Mouse (Mus musculus) heart, embryonic 11.5 days (tissue): Measurements from ENCODE around the gene Rgl1. TPM values are rescaled to one million over a fixed set of nuclear protein-coding genes. Genes with fewer than 3 reads are reported as not detected.

Source experiments
- ATAC-seq: fragments of 200-750 bp; cut with Nextera tagmentation; replicated peaks from 2 replicates; pipeline ENCODE4 v1.8.0; 2017; ENCODE audit warnings: moderate library complexity; ENCODE audit not compliant: insufficient number of reproducible peaks, low FRiP score, low TSS enrichment
- H3K27ac ChIP-seq: fragments of 300-500 bp; sonication (generic); 2 replicates; pipeline ENCODE4 v1.5.1; 2014; ENCODE audit warnings: mild to moderate bottlenecking, low read depth, low read length
- H3K27me3 ChIP-seq: fragments of 300-500 bp; sonication (generic); 2 replicates; pipeline ENCODE4 v1.6.1; 2014; ENCODE audit warnings: mild to moderate bottlenecking, low read length, mixed read lengths; ENCODE audit not compliant: control insufficient read depth, insufficient read depth
- H3K36me3 ChIP-seq: fragments of 300-500 bp; sonication (generic); 2 replicates; pipeline ENCODE4 v1.6.1; 2014; ENCODE audit warnings: mild to moderate bottlenecking, low read length, moderate library complexity, mixed read lengths; ENCODE audit not compliant: control insufficient read depth, insufficient read depth
- H3K4me1 ChIP-seq: fragments of 300-500 bp; sonication (generic); 2 replicates; pipeline ENCODE4 v1.6.1; 2014; ENCODE audit warnings: low read length; ENCODE audit not compliant: control insufficient read depth, insufficient read depth
- H3K4me2 ChIP-seq: fragments of 300-500 bp; sonication (generic); 2 replicates; pipeline ENCODE4 v1.6.1; 2014; ENCODE audit warnings: mild to moderate bottlenecking, moderate library complexity
- H3K4me3 ChIP-seq: fragments of 300-500 bp; sonication (generic); 2 replicates; pipeline ENCODE4 v1.5.1; 2014; ENCODE audit warnings: low read depth, low read length
- H3K9ac ChIP-seq: fragments of 300-500 bp; sonication (generic); 2 replicates; pipeline ENCODE4 v1.6.1; 2014; ENCODE audit warnings: mild to moderate bottlenecking, low read depth, low read length, moderate library complexity
- H3K9me3 ChIP-seq: fragments of 300-500 bp; sonication (generic); replicated peaks from 2 replicates; pipeline ENCODE4 v1.6.1; 2016; ENCODE audit warnings: low read length; ENCODE audit not compliant: control insufficient read depth
- WGBS: fragments of 180-500 bp; shearing (Covaris S2); extraction: QIAGEN DNeasy Blood & Tissue Kit; methylation state at CpG from one replicate; pipeline ENCODE4 v1.1.7; 2014; ENCODE audit not compliant: insufficient replicate concordance; 5-methylcytosine and 5-hydroxymethylcytosine counted together
- polyA plus RNA-seq: library from polyadenylated mRNA; unstranded; fragments of >200 nt; fragmentation: Nextera tagmentation; extraction: Ambion mirVana; gene quantifications from 2 replicates; pipeline ENCODE4 v1.2.1, GENCODE M21; 2014

Rgl1 gene
- polyA plus RNA-seq, 1 experiment from 2014 or later, result 61.0 TPM

DNA sequence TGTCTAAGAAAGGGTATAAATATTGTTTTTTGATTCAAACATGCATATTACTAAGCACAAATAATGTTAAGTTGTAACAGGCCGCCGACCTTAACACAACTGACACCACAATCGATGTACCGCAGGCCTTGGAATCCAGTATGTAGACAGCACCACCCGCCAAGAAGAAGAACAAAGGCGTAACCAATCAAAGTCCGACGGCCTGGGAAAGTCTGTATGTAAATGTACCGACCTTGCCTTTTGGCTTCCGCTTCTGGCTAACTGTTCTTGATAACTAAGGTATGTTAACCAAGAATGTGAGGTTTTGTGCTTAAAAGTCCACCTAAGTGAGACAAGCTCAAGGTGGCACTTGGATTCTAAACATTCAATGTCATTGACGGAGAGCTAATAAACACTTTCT lies 26.8 kb downstream of the Rgl1 start:
- Histone ChIP-seq H3K4me2 (no peak overlapping the region), H3K4me3 (no peak overlapping the region)

DNA sequence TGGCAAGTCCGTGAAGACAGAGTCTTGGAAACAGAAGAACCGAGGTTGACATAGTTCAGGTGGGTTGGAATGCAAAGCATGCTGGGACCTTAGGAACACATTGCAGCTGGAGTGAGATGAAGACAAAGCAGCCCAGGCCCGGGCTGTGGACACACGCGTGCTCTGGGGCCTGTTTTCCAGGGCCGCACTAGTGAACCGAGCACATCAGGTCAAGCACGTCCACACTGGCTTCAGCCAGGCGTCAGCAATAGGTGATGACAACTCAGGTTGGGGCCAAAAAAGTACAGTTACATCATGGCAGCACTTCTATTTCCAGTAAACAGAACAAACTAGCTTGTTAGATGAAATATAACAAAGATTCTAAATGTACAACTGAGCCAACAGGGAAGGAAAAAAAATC lies 27.4 kb downstream of the Rgl1 start:
- 43% methylated on average over 9 of the region's 9 CpGs for WGBS
- H3K27ac ChIP-seq, result peak overlapping the region; percentile 25; the same call in 1 of the 2 replicates
- no peaks in the 10 kb centered on the region for H3K9me3 ChIP-seq
- no peaks in the 10 kb centered on the region for H3K27me3 ChIP-seq
- H3K36me3 ChIP-seq, result no peaks in the 10 kb centered on the region
- no peak overlapping the region for H3K4me3 ChIP-seq
- H3K9ac ChIP-seq, result no peak overlapping the region
- H3K4me2 ChIP-seq, result no peak overlapping the region
- ATAC-seq, result 0 out of 2 replicates have a peak, but pooled peaks have one; percentile 46
- peaks cover 7% of the 10 kb centered on the region; the same call in 1 of the 2 replicates for H3K4me1 ChIP-seq

More for the DNA sequence above, 26.8 kb downstream of the Rgl1 start:
- H3K27ac ChIP-seq, result no peak overlapping the region
- H3K36me3 ChIP-seq, result no peaks in the 10 kb centered on the region
- no peak for ATAC-seq
- H3K4me1 ChIP-seq, result peaks cover 7% of the 10 kb centered on the region; the same call in 1 of the 2 replicates
- H3K9ac ChIP-seq, result no peak overlapping the region
- H3K27me3 ChIP-seq, result no peaks in the 10 kb centered on the region
- no peaks in the 10 kb centered on the region for H3K9me3 ChIP-seq
- 90% methylated on average over 11 of the region's 11 CpGs for WGBS

DNA sequence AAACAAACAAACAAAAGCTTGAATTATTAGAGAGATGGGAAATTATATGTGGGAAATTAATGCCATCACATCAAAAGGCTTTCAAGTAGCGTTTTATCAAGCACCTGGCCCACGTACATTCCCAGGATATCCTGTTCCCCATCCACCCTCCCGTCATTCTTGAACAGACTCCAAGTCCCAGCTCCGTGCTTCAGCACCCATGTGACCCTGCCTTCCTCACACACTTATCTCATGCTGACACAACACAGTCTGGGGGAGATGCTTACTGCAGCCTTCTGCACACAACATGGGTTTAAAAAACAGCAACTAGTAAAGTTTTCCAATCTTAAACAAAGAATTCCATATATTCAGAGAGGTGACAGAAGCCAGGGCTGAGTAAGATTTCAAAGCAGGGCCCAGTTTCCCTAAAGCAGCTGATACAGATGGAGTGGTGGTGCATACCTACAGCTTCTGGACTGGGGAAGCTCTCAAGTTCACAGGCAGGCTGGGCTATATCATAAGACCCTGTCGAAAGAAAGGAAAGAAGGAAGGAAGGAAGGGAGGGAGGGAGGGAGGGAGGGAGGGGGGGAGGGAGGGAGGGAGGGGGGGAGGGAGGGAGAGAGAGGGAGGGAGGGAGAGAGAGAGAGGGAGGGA lies 38.4 kb downstream of the Rgl1 start:
- no peaks in the 10 kb centered on the region for H3K36me3 ChIP-seq
- no peak overlapping the region; the same call in 1 of the 2 replicates for H3K27ac ChIP-seq
- no peak overlapping the region for H3K4me3 ChIP-seq
- no peaks in the 10 kb centered on the region for H3K9me3 ChIP-seq
- no peak overlapping the region for H3K4me2 ChIP-seq
- H3K4me1 ChIP-seq, result no peaks in the 10 kb centered on the region
- WGBS, result 19% methylated on average over 4 of the region's 5 CpGs
- no peaks in the 10 kb centered on the region for H3K27me3 ChIP-seq
- no peak overlapping the region for H3K9ac ChIP-seq
- peak; percentile 68; the same call in 1 of the 2 replicates for ATAC-seq

DNA sequence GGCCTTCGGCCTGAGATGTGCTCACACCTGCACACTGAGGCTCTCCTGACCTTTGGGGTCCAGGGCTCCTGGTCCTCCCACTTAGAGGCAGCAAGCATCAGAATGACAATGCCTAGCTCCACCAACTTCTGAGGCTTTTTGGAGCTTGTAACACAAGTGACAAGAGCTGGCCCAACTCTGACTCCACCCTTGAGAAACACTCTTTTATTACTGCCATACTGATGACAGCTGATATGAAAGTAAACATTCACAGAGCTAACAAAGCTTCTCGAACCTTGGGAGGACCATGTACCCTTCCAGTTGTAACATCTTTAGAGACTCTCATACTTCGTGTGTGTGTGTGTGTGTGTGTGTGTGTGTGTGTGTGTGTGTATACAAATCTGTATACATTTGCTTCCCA lies 40.1 kb downstream of the Rgl1 start:
- no peaks in the 10 kb centered on the region for H3K9me3 ChIP-seq
- no peaks in the 10 kb centered on the region for H3K36me3 ChIP-seq
- no peak overlapping the region for H3K27ac ChIP-seq
- H3K4me1 ChIP-seq, result no peaks in the 10 kb centered on the region
- 66% methylated on average over 3 of the region's 3 CpGs for WGBS
- H3K27me3 ChIP-seq, result no peaks in the 10 kb centered on the region
- no peak overlapping the region for H3K9ac ChIP-seq
- no peak overlapping the region for H3K4me2 ChIP-seq
- no peak for ATAC-seq
- H3K4me3 ChIP-seq, result no peak overlapping the region

DNA sequence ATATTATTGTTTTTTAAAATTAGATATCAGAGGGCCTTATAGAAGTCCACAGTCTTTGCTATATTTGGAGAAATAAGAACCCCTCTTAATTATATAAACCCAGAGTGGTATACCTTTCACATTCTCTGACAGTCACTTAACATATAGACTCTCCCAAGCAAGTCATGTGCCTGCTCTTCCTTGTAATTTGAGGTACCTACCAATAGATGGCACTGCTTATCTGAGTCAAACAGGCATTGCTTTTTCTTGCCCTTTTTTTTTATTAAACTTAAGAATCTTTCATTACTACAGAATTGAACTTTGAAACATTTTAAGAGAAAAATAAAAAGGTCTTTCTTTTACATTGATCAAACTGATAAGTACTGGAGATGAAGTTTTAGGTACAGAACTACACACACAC lies 41.9 kb downstream of the Rgl1 start:
- Histone ChIP-seq H3K27ac (no peak overlapping the region), H3K36me3 (no peaks in the 10 kb centered on the region), H3K4me3 (no peak overlapping the region), H3K4me1 (no peaks in the 10 kb centered on the region), H3K27me3 (no peaks in the 10 kb centered on the region), H3K4me2 (no peak overlapping the region), H3K9me3 (no peaks in the 10 kb centered on the region), H3K9ac (no peak overlapping the region)
- no peak for ATAC-seq

DNA sequence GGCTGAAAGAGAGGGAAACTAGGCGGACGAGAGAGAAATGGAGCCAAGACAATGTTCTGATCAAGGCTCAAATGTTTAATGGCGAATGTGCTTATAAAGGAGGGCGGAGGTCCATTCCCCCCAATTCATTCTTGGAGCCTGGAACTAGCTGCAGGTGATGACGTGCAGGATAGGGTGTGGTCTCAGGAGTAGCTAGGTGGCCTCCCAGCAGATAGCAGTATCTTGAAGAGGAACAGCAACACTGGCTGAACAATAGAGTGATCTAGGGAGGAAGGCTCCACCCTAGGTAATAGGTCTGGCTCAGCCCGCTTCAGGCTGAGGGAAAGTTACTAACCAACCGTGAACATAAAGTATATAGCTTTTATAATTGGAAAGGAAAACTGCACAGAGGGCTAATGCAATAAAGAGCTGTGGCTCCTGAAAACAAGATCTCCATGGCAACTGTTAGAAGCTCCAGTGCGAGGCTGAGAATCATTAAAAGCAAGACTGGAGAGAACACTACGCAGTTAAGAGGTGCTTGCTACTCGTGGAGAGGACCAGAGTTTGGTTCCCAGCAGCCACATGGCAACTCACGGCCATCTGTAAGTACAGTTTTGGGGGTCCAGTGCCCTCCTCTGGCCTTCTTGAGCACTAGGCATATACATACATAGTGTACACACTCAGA lies 44.5 kb downstream of the Rgl1 start:
- H3K27ac ChIP-seq, result no peak overlapping the region

DNA sequence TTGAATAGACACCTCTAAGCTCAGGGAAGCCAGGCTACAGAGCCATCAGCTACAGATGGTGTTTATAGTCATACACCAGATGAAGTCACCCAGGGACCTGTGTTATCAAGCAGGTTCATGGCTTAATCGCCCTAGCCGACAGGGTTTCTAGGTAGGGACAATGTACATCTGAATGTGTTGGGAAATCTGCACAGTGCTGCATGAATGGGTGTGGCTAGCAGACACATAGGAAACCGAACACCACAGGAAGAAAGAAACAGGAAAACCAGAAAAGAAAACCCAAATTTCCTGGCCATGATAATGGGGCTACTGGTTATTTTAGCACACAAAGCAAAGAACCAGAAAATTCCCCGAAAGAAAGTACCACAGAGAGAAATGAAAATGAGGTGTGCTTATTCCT lies 45.2 kb downstream of the Rgl1 start:
- Histone ChIP-seq H3K9ac (no peak overlapping the region), H3K9me3 (no peaks in the 10 kb centered on the region), H3K4me2 (no peak overlapping the region), H3K27me3 (no peaks in the 10 kb centered on the region), H3K4me1 (peaks cover 9% of the 10 kb centered on the region), H3K4me3 (no peak overlapping the region), H3K27ac (no peak overlapping the region), H3K36me3 (no peaks in the 10 kb centered on the region)
- ATAC-seq, result no peak
- 64% methylated on average over 4 of the region's 4 CpGs for WGBS

More for the DNA sequence above, 44.5 kb downstream of the Rgl1 start:
- Histone ChIP-seq H3K9ac (no peak overlapping the region), H3K4me3 (no peak overlapping the region), H3K9me3 (no peaks in the 10 kb centered on the region), H3K36me3 (no peaks in the 10 kb centered on the region), H3K4me1 (peaks cover 9% of the 10 kb centered on the region), H3K27me3 (no peaks in the 10 kb centered on the region), H3K4me2 (no peak overlapping the region)
- ATAC-seq, result no peak
- 81% methylated on average over 11 of the region's 11 CpGs for WGBS

DNA sequence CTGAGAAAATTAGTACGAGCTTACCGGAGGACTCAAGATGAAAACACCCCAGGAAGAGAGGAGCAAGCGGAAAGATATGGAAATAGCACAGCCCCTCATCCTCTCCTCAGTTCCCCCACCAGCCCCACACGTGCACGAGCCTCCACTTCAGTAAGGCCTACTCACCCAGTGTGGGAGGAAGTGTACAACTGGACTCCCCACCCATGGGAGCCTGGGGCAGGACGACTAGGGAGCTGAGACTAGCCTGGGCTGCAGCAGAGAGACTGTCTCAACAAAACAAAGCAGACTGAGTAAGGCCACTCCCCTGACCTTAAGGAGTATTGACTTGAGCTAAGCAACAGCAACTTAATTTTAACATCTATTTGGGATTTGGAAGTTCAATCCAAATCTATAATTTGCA lies 48.0 kb downstream of the Rgl1 start:
- WGBS, result 33% methylated on average over 6 of the region's 6 CpGs
- H3K9me3 ChIP-seq, result no peaks in the 10 kb centered on the region
- H3K4me2 ChIP-seq, result no peak overlapping the region
- H3K36me3 ChIP-seq, result no peaks in the 10 kb centered on the region
- H3K27ac ChIP-seq, result no peak overlapping the region
- peaks cover 9% of the 10 kb centered on the region for H3K4me1 ChIP-seq
- H3K9ac ChIP-seq, result no peak overlapping the region
- no peak for ATAC-seq
- no peaks in the 10 kb centered on the region for H3K27me3 ChIP-seq
- no peak overlapping the region for H3K4me3 ChIP-seq

DNA sequence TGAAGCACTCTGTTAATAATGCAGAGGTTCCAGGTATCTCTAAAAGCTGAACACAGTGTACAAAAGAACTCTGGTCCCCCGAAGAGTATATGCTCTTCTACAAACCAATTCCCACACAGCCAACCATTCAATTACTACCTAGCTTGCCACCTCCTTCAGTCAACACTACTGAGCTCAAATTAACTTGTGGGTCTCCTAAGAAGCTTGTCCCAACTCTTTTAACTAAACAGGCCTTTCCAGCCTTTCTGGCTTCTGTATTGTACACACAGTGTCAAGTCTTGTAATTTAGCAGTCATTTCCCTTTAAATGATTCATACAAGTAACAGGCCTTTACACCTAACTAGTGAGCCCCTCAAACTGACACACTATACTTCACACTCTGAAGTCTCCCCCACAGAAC lies 48.8 kb downstream of the Rgl1 start:
- Histone ChIP-seq H3K4me3 (no peak overlapping the region), H3K27me3 (no peaks in the 10 kb centered on the region), H3K27ac (no peak overlapping the region), H3K9ac (0 out of 2 replicates have a peak overlapping the region, but pooled peaks have one; percentile 5), H3K36me3 (no peaks in the 10 kb centered on the region), H3K4me2 (no peak overlapping the region), H3K4me1 (peaks cover 9% of the 10 kb centered on the region), H3K9me3 (no peaks in the 10 kb centered on the region)
- ATAC-seq, result no peak
- WGBS, result 73% methylated on average over 1 of the region's 1 CpGs
